Mouse (Mus musculus) v-Abl transformed pro-B cells (cell line): ENCODE data around the gene Mrgprx1.

ENCODE experiments used
- in situ Hi-C, 2 experiments: fragments of 400-800 bp; cut with MboI; formaldehyde crosslinking; loops; one replicate each; pipeline ENCODE4 v1.15.1; 2025; ENCODE audit not compliant: unreplicated experiment in 2 of 2

The Mrgprx1 gene

GRCm38 (mm10) chr7:48027497-48027896 is at the start of gene Mrgprx1:
Mrgprx1 (minus strand) TSS chr7:48027597.
- in situ Hi-C loops, result no loop called here

GRCm38 (mm10) chr7:48075521-48075920 is 48.1 kb upstream of the Mrgprx1 start:
- in situ Hi-C loops, result no loop called here

- in situ Hi-C loops, result no loop called here
Observed at GRCm38 (mm10) chr7:48046475-48047185, 19.2 kb upstream of the Mrgprx1 start.

GRCm38 (mm10) chr7:48044046-48044445 is 16.6 kb upstream of the Mrgprx1 start:
- in situ Hi-C loops, result no loop called here

- in situ Hi-C loops, result loop anchor here in 1 of 2 experiments (25.0 kb wide), 1 partner anchor 1056 kb away; the partner anchor contains the start of gene Uevld
Observed at GRCm38 (mm10) chr7:48017874-48018273, 9.5 kb downstream of the Mrgprx1 start.

- in situ Hi-C loops, result no loop called here
Observed at GRCm38 (mm10) chr7:47995689-47996088, 31.7 kb downstream of the Mrgprx1 start.

- in situ Hi-C loops, result no loop called here
Observed at GRCm38 (mm10) chr7:47986752-47987151, 40.6 kb downstream of the Mrgprx1 start.

- in situ Hi-C loops, result no loop called here
Observed at GRCm38 (mm10) chr7:47981995-47982394, 45.4 kb downstream of the Mrgprx1 start, which contains the start of gene Mrgpra4. Mrgpra4 (minus strand) TSS chr7:47982095.
